Mouse (Mus musculus): ENCODE measurements around the gene Mrpl39.

The Mrpl39 gene

DNA sequence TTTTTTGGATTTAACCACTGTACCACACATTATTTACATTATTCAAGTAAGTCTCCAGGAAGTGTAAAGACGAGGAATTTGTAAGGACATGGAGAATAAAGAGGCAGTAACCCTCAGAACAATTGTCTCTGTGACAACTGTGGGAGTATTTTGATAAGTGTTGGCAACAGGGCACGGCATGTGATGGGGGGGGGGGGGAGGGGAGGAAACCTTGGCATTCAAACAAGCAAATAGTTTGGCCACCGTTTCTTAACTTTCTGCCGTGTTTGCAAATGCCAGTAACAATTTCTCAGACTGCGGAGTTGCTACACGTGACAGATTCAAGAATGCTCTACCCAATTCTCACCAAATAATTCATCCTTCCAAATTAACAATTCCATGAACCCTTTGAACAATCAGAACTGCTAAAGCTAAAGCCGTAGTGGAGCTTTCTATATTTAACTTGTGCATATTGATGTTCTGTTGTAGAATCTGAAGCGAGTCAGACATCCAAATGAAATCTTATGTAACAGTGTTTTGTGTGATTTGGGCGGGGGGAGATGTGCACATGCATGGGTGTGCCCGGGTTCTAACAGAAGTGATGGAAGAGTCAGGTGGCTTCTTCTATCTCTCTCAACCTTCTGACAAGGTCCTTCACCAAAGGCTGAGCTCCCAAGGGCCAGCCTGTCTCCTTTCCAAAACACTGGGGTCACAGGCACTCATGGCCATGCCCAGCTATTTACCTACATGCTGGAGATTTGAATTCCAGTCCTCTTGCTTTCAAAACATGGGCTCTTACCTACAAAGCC lies 9.4 kb upstream of the Mrpl39 start:
- WGBS, result 34% methylated on average over 10 of the region's 10 CpGs

DNA sequence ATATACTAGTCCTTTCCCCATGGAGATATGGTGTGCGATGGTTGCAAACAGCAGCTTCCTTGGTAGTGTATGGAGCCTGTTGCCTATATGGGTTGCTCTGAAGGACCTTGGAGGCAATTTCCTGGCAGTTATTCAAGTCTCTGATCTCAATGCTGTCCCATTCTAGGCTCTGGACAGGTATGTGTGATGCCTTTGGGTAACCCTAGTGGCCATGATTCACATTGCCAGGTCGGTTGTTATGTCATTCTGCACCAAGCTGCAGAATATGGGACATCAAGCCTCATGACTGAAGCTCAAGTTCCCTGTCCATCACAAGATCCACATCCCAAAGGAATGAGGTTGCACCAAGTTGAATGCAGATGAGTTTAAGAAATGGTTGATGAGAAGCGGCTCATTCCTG lies 1.8 kb upstream of the Mrpl39 start:
- 79% methylated on average over 3 of the region's 3 CpGs for WGBS

DNA sequence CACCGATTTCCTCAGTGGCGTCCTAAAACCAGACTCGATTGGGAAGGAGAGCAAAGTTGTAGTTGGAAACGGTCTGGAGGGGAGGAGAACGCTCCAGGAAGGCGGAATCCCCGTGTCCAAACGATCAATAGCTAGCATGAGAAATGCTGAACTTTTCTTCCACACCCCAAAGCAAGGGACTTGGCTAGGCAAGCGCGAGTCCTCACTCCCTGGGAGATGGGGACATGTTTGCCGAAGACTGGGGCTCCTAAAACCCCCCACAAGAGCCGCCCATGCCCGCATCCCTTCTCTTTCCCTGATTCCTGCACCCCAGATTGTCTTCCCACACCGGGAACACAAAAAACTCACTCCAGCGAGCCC lies 756 bp downstream of the Mrpl39 start:
- under 1% methylated on average over 15 of the region's 15 CpGs for WGBS

DNA sequence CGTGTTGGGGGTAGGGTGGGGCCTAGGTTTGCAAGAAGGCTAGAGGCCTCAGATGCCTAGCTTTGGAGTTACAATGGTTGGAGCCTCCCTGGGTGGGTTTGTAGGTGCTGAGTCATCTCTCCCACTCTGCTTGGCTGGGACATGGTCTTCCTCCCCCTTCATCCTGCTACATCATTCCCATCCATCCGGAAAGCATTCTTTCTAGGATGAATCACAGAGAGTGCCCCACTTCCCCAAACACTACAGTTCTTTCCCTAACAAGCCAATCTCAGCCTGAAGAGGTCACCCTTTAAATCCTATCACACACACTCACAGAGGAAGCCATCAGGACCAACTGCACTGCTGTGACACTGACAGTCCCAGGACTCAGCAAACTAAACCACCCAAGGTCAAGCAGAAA lies 14.9 kb downstream of the Mrpl39 start:
- WGBS, result 72% methylated on average over 2 of the region's 2 CpGs

DNA sequence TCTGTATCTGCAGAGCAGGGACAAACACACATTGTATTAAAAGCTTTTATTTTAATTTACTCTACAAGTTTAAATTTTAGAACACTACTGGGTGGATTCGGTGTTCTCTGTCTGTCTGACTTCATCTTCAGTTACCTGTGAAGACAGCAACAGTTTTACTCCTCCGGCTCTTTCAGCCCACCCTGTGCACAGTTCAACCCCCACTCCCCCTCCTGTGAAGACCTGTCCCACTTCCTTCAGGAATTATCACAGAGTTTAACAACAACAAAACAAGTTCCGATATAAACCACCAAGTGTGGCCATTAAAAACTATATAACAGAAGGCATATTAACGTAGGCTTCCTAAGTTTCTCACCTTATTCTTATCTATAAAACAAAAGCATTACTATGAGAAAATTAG lies 17.3 kb downstream of the Mrpl39 start:
- 95% methylated on average over 4 of the region's 4 CpGs for WGBS

DNA sequence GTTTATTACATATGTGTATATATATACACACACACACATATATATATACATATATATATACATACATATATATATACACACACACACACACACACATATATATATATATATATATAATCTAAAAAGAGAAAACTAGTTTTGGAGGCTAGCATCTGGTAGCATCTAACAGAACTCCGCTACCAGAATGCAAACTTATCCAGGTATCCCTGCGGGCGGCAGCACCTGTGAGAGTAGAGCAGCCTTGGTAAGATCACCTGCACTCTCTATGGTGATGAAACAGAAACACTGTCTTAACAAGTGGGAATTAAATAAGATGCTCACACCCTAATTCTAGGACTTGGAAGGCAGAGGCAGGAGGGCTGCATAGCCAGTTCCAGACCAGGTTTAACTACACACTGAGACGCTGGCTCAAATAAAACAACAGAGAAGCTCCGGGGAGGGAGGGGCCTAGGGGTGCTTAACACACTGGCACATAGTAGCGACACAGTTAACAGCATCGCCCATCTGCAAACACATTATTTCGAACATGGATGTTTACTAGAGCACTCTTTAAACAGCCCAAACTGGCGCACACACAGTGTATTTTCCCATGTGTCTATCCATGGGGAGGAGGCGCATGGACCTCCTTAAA lies 17.8 kb downstream of the Mrpl39 start:
- WGBS, result 92% methylated on average over 10 of the region's 10 CpGs

DNA sequence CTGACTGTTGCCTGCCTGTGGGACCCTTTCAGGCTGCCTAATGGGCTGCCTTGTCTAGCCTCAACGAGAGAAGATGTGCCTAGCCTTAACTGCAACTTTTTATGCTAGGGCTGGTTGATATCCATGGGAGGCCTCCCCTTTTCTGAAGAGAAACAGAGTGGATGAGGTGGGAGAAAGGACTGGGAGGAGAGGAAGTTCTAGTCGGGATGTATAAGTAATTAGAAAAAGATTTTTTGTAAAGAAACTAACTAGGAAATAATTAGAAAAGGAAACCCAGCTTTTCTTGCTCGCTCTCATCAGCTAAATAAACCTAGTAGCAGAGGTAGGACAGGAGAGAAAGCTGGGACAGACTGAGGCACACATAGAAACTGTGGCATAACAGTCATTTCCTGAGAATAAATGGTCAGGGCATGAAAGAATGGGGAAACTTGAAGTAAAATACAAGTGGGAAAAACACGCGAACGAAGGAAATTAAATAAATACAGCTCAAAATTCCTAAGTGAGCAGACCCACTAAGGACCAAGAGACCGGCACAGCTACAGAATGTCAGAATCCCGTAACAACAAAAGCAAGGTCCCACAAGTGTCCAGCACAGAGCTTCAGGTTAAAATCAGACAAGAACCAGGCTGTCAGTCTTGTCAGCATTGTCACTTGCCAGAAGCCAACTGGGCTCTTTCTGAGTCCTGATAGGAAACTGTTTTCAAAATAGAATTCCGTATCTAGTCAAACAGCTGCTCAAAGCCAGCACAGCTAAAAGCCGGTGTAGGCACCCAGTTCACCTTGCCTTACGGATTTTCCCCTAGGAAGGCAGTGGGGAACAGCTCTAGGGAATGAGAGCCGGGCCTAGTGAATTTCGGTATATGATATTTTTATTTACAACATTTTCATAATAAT lies 18.6 kb downstream of the Mrpl39 start:
- WGBS, result 90% methylated on average over 13 of the region's 13 CpGs

DNA sequence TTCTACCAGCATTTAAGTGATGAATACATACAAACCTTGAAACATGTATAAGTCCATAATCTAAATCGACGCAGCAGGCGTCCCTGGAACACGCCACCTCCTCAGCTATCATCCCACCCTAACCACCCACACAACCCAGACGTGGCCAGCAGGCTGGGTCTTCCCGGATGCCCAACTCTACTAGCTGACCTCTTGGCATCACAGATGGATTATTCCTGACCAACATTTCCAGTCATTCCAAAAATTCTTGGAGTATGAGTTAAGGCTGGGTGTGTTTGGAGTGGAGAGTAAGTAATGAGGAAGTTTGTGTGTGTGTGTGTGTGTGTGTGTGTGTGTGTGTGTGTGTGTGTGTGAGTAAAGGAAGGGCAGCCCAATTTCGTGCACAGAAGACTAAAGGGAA lies 19.3 kb downstream of the Mrpl39 start:
- WGBS, result 84% methylated on average over 7 of the region's 7 CpGs

DNA sequence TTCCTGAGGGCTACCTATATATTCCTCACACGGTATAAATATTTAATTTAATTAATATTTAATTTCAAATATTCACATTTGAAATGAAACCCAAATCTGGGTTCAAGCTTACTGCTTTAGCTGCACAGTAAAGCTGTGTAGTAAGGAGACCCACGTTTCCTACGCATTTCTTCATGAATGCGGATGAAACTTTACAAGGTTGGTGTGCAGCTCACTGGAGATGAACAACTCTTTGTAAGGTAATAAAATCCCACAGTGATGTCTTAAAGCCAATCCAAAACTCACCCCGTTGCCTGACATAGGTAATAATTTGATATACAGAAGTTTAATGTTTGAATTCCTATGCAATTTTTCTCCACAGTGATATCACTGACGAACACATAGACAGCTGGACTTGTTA lies 20.6 kb downstream of the Mrpl39 start:
- 97% methylated on average over 6 of the region's 6 CpGs for WGBS

DNA sequence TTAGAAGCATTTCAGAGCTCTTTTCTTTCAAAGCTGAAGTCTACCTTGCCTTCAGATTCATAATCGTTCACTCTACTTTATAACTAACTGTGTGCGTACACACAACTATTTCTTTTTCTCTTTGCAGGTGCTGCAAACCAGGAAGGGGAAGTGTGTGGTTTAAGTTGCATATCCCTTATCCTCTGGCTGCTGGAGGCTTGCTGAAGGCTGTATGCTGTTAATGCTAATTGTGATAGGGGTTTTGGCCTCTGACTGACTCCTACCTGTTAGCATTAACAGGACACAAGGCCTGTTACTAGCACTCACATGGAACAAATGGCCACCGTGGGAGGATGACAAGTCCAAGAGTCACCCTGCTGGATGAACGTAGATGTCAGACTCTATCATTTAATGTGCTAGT lies 21.6 kb downstream of the Mrpl39 start:
- WGBS, result 83% methylated on average over 4 of the region's 4 CpGs

DNA sequence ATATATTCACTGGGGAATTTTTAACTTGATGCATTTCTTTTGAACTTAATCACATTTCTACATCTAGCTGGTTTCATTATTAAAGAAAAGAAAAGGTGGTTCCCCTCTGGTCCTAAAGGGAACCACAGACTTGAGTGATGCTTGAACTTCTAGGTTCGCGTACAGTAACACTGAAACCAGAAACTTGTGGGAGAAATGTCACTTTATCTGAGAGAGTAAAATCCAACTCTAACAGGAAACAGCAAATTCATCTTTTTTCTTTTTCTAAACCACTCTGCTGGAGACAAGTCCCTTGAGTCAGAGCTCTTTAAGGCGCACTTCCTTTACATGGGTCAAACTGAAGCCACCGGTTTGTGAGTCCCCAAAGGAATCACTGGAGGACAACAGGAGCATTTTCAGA lies 22.4 kb downstream of the Mrpl39 start:
- WGBS, result 85% methylated on average over 4 of the region's 4 CpGs

DNA sequence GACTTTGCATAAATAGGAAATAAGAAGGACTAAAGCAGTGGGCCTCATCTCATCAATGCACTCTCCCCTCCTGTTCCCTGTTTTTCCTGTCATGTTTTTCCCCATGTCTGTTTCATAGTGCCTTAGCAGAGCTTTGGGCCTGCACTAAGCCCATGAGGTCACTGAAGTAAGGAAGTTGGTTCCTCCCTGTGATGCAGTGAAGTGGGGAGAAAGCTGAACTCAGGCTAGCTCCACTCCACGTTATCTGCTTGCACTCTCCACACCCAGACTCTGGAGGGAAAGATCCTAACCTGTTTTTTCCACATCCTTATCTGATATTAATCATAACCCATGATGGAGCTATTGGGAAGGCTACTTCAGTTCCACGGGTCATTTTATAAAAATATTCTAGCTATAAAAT lies 26.9 kb downstream of the Mrpl39 start:
- WGBS, result 86% methylated on average over 2 of the region's 2 CpGs

DNA sequence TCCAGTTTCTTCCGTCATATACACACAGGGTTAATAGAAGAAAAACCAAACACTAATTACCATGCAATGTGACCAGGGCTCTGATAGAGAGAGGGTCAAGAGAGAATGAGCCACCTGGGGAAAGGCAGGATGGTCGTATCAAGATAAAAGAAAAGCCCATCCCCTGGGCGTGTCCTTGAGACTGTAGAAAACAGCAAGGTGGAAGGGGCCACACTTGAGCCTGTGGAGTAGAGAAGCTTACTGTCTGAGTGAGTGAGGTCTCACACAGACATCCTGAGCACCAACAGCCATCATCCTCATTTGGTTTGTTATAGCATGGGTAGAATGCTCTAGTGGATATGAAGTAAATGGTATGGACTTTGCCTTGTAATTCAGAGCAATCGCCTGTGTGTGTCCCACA lies 27.7 kb downstream of the Mrpl39 start:
- WGBS, result 83% methylated on average over 4 of the region's 4 CpGs

DNA sequence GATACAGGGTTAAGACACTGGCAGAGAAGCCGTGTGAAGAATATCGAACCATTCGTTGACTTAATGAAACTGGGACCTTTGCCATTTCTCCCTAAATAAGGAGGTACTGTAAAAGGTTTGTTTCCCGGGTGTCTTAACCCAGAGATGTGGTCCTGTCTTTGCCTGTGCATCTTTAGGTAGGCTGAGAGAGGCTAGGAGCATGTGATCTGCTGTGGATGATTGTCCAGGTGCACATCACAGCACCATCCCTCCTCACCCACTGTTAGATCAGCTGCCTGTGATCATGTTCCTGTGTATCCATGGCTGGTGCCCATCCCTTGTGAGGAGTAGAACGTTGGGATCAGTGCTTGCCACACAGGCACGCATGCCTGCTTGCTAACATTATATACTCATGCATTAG lies 29.0 kb downstream of the Mrpl39 start:
- WGBS, result 84% methylated on average over 6 of the region's 6 CpGs

DNA sequence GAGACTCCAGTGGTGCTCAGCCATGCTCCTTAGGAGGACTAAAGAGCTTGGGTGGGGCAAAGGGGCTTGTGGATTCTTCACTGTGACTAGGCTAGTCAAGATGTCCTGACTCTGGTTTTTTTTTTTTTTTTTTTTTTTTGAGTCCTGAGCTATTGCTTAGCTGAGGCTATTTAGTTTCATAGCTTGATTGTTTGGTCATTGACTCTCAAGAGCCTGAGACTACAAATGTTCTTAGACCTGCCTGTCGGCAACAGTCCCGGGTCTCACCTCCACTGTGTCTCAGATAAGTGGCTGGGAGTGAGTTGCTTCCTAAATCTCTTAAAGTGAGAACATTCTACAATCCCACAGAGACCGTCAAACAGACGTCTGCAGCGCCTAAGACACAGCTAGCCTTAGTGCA lies 30.0 kb downstream of the Mrpl39 start:
- 87% methylated on average over 5 of the region's 5 CpGs for whole genome bisulfite sequencing

DNA sequence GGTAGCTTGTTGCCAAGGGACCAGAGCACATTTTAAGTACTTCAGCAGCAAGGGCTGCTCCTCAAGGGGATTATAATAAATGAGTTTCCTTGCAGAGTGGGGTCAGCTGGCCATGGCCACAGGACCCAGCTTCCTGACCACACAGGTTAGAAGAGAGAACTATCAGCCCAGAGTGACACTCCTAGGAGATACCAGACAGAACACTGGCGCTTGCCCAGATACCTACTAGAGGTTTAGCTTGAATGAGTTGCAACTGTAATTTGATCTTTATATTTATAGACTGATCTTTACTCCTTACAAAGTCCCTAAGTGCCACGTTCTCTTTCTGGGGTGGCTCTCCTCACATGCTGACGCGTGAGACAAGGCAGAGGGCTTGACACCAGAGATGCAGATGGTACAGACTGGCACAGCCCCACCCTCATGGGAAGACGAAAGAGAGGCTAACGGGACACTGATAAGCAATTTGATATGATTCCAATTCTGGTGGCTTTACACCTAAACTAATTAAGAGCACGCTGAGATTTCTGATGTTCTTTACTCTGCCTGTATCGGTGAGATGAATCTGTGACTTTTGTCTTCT lies 30.8 kb downstream of the Mrpl39 start:
- 58% methylated on average over 8 of the region's 8 CpGs for WGBS

DNA sequence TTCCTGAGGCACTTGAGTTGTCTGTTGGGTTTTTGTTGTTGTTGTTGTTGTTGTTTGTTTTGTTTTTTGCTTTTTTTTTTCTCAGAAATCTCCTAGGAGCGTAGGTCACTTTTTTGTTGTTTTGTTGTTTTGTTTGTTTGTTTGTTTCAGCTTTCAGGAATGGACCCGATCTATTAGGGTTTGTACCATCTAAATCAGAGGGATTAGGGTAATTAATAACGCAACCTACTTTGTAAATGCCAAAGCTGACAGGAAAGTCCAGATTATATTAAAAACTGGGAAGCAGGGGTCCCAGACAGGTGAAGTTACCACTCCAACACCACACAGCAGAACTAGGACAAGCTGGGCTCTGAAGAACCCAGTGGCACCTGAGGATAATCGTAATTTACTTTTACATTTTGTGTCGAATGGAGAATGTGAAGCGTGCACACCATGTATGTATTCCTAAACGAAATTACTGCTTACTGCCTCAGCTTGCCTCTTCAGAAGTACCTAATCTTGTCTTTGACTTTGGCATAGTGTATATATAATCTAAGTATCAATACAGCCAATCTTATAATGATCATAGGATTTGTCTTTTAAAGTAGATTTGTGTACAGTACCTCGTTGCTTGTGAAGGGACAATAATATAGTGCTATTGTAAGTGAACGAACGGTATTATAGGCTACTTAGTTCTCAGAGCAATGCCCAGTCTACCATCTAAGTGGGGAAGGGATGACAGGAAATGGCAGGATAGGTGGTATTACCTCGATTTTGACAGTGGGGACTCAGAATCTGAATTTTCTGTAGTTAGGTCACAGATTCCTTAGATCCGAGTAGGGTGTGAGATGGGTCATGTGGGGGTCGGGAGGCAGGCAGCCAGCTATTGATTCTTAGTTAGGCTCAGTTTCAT lies 31.5 kb downstream of the Mrpl39 start:
- 67% methylated on average over 13 of the region's 13 CpGs for WGBS

DNA sequence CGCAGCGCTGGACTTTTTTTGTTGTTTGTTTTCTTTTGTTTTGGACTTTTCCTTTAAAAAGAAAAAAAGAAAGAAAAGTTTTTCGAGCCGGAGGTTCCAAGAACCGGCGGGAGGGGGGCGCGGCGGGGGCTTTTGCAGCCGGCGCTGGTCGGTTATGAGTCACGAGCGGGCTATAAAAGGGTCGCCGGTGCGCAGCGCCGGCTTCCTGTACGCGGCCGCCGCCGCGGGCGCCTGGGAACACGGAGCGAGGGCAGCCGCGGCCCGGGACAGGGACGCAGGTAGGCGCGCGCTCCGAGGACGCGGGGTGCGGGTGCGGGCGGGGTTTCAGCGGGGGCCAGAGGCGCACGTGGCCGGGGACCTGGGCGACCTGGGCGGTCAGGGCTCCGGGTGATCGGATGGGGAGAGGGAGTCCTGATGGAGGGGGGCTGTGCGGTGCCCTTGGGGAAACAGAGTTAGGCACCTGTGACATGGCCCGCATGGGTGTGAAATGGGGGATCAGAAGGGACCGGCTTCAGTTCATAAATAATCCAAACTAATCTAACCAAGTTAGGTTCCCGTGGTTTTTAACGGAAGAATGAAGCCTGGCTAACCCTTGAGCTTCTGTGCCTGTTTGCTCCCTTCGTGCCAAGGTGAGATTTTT lies 32.3 kb downstream of the Mrpl39 start:
- under 1% methylated on average over 55 of the region's 55 CpGs for WGBS

DNA sequence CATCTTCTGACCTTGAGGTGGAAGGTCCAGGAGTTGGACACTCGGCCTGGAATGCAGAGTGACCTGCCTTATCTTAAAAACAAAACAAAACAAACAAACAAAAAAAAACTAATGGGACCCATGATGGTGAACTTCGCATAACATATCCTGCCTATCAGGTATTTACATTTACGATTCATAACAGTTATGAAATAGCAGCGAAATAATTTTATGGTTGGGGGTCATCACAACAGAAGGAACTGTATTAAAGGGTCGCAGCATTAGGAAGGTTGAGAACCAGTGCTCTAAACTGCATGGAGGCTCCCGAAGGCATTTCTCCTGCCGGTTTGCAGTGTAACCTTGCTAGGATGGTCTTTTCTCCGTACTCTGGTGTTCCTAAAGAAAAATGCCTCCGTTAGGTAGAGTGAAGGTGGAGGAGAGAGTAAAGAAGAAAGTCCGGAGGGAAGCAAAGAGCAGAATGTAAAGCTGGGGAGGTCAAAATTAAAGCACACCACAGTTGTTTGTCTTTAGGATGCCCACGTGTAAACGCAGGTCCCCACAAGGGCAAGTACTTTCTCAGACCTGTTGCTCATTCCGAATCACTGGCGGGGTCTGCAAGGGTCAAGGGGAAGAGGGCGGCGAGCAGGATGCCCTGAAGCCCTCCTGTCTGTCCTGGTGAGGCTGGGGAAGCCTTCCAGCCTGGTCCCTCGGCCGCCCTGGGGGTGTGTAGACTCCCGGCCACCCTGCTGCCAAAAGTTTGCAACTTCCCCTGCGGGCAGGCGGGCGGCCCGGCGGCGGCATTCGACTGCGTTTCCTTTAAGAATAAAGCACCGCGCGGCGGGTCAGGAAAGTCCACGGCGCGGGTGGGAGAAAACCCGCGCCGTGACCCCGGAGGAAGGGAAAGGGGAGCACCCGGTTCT lies 33.1 kb downstream of the Mrpl39 start:
- 24% methylated on average over 39 of the region's 39 CpGs for WGBS

DNA sequence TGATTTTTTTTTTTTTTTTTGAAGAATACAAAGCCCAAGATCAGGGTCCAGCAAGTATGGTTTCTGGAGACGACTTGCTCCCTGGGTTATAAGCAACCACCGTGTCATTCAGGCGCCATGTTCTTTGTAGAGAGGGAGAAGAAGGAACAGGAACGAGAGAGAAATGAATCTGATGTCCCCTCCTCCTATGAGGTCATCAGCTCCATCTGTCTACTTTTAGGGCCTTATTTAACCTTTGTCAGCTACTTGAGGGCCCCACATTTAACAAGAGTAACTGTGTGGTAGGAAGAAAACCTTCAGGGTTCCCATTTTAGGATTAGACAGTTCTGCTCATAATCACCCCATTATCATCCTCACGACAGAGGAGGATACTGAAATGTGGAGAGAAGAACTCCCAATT lies 34.5 kb downstream of the Mrpl39 start:
- WGBS, result 90% methylated on average over 5 of the region's 5 CpGs
